Mouse (Mus musculus) spleen, postnatal 4 days (tissue): Measurements from ENCODE around the gene Kif27.
"Not testable (repeated sequence)": the region's sequence is repeated elsewhere in the genome, so short reads cannot be mapped to it uniquely, and the experiment has no call there.

Experiments used
- DNase-seq, 2 experiments: peaks; one replicate each; pipeline ENCODE4 v3.0.0; 2022; ENCODE audit warnings: low spot score in 2 of 2

The Kif27 gene

DNA sequence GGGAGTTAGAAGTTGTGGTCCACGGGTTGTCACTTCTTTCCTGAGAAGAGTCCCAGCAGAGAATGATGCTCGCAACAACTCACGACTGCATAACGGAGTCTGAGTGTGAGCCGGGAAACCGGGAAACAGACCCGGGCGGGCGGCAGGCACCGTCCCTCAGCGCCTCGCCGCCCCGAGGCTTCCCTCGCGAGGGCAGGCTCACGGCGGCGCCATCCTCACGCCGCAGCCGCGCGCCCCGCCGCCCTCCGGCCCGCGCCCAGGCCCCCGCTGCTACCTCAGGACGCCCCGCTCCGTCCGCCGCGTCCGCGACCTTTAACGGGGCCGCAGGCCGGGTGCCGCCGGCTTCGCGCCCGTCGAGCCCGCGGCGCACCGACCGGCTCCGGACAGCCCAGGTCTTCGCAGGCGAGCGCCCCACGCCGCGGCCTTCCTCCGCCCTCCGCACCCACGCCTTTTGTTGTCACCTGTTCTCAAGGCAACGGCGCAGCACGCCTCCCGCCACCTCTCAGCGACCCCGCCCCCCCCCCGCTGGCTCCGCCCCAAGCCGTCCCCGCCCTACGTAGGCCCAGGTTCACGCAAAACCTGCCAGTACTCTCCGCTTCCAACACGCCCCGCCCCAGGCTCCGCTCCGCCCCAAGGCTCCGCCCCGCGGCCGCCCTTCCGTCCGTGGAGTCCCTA lies at the start of gene Kif27:
TSS of gene Kif27 (minus strand) at position 494 of the 675 bp plus-strand sequence.
- DNase-seq = peak; percentile 86 to 92

DNA sequence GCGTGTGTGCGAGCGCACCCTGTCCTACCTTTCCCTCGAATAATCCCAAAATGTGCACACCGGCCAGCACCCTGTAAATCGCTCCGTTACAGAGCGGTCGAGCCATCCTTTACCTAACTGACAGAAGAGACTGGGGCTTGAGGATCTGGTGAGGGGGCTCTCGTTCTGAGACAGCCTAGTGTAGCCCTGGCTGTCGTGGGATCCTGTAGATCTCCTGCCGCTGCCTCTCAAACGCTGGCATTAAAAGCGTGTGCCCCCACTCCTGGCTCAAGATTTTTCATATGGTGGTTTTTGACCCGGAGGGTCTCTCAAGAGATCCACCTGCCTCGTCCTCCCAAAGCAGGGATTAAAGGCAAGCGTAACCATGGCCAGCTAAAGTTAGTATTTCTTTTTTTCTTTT lies 44.3 kb upstream of the Kif27 start, which contains the start of gene Hnrnpk:
TSS of gene Hnrnpk (minus strand) at position 101 of the 400 bp plus-strand sequence.
- DNase-seq = not testable (repeated sequence)

- DNase-seq = no peak
Observed at GRCm38 (mm10) chr13:58402744-58403110, 43.8 kb upstream of the Kif27 start.

GRCm38 (mm10) chr13:58402003-58402743 lies 43.3 kb upstream of the Kif27 start, which contains the start of gene Rmi1:
Gene Rmi1, plus strand, starts transcription at chr13:58402248.
- peak; percentile 97 to 99 for DNase-seq

- peak; percentile 75 to 89 for DNase-seq
Observed at GRCm38 (mm10) chr13:58401135-58402002, 42.4 kb upstream of the Kif27 start.

DNA sequence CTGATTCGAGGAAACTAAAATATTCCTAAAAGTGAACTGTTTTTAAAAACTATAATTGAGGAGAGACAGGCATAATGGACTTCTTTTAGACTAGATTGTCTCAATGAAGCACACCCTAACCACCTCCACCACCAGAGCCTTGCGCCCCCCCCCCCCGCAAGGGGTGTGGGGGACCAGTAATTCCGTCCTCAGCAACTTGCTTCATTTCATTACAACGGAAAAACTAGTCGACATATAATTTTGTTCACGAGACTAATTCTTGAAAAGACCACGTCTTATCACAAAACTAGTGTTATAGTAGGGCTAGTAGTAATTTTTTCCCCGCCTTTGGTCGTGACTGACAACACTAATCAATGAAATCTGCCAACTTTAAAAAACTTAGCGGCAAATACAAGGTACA lies 41.7 kb upstream of the Kif27 start:
- no peak for DNase-seq

DNA sequence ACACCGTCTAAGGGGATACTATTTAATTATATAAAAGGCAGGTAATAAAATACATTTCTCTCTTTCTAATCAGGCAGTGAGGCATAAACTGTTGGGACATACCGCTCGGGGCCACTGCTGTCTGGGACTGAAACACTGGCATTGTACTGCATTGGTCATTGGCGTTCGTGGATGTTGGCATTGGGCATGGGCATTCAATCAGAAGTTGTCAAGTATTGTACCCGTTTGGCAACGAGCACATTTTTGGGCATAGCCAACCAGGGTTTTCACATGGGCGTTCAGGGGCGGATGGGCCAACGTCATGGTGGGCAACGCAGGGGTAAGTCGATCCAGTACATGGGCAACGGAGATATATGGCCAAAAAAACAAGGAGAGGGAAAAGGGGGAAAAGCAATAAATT lies 38.7 kb upstream of the Kif27 start:
- no peak for DNase-seq

DNA sequence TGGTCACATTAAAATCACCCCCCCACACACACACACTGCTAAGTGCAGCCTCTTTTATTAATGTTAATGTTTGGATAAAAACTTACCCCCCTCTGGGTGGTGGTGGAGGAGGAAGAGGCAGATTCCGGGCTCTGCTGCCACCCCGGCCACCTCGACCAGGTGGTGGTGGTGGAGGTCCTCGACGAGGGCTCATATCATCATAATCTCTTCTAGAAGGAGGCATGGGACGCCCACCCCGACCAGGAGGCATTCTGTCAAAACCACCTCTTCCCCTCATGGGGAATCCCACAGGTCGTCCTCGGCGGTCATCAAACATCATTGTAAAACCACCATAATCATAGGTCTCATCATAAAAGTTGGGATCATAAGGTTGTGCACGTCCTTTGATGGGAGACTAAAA lies 35.5 kb upstream of the Kif27 start:
- DNase-seq = not testable (repeated sequence)

- no peak for DNase-seq
Observed at GRCm38 (mm10) chr13:58389324-58389951, 30.5 kb upstream of the Kif27 start.

DNA sequence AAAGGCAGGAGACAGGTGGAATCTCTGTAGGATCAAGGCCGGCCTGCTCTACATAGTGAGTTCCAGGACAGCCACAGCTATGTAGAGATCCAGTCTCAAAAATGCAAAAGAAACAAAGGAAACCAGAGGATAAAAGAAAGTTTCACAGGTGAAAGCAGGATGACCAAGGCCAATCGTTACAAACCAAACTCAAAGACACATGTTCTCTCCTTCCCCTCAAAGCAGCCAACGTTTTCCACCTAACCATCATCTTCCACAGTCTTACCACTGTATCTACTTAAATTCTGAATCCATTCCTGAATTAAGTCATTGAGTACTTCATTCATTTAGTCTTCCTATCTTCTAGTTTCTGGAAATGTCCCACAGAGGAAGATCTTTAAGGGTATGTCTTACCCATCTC lies 29.5 kb upstream of the Kif27 start:
- no peak for DNase-seq

- peak; percentile 72 to 82 for DNase-seq
Observed at GRCm38 (mm10) chr13:58387948-58388347, 29.0 kb upstream of the Kif27 start.

- peak in 1 of 2 experiments; percentile 56 for DNase-seq
Observed at GRCm38 (mm10) chr13:58385547-58385920, 26.6 kb upstream of the Kif27 start.

DNA sequence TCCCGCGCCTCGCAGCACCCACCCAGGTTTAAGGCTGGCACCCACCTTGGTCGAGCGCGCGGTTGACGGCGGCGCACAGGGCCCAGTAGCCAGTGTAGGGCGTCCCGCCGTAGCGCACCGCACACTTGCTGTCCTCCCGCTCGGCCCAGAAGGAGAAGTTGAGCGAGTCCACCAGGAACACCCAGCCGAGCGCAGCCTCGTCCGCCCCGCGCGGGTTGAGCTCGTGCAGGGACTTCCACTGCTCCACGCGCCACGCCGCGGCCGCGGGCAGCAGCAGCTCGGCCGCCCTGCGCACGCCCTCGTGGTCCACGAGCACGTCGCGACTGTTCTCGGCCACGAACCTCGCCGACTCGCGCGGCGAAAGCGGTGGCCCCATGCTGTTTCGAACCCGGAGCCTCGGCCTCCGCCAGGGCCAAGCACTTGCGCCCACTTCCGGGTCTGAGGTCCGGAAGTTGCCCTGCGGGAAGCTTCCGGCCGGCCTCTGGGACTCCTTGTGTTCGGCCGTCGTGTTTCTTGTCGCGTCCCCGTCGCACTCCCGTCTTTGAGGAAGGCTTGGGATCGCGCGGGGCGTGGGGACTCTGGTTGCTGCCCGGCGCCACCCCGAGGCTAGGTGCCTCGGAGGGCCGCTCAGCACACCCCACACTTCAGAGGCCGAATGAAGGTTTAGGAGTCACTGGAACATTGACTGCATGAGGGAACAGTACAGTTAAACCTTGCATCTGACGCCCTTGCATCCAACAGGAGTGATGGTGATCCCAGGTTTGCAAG lies 26.0 kb upstream of the Kif27 start, which contains the start of gene 2210016F16Rik:
TSS of gene 2210016F16Rik (minus strand) at position 447 of the 768 bp plus-strand sequence.
- peak; percentile 61 to 83 for DNase-seq

DNA sequence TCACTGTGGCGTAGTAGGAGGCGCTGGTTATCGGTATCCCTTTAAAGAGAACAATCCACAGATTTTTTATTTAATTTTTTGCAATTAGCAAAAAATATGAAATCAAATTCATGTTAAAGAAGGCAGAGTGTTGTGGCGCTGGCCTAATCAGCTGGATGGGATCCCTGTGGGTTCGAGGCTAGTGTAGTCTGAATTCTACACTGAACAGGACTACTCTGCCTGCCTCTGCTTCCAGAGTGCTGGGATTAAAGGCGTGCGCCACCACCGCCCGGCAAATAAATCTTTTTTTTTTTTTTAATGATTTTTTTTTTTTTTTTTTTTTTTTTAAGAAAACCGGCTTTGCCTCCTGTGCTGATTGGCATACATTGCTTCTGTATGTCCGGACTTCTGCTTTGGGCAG lies 25.4 kb upstream of the Kif27 start:
- no peak for DNase-seq

DNA sequence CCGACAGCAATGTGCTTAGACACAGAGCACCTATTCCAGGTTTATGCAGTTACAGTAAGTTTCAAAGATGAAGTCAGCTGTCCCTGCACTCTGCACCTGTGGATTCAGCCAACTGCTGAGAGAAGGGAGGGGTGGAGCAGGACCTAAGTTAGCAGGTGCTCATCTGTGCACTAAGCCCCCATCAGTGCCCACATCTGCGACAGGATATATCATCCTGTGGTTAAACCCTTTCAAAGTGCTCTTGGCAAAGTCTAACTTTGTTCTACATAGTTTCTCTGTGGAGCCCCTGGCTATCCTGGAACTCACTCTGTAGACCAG lies 14.2 kb upstream of the Kif27 start:
- DNase-seq = no peak

GRCm38 (mm10) chr13:58372278-58373152 lies 13.6 kb upstream of the Kif27 start:
- no peak for DNase-seq

DNA sequence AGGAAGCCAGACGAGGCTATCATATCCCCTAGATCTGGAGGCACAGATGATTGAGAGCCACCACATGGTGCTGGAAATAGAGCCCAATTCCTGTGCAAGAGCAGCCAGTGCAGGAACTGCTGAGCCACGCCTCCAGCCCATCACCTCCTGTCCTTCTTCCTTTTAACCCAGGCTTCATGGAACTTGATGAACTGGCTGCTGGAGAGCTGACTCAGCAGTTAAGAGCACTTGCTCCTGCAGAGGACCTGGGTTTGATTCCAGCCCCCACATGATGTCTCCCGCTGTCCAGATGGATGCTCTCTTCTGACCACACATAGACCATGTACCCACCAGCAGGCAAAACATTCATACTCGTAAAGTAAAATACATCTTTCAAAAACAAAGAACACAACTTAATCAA lies 9.9 kb upstream of the Kif27 start:
- DNase-seq = no peak

DNA sequence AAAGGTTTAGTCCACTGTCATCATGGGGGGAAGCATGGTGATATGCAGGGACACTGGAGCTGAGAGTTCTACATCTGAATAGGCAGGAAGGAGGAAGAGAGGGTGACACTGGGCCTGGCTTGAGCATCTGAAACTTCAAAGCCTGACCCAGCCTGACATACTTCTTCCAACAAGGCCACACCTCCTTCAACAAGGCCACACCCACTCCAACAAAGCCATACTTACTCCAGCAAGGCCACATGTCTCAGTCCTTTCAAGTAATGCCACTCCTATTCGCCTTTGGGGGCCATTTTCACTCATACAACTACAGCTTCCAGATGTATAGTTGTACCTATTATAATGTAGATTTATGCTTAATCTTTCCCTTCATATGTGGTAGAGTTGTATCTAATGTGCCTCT lies 8.7 kb upstream of the Kif27 start:
- DNase-seq = no peak

DNA sequence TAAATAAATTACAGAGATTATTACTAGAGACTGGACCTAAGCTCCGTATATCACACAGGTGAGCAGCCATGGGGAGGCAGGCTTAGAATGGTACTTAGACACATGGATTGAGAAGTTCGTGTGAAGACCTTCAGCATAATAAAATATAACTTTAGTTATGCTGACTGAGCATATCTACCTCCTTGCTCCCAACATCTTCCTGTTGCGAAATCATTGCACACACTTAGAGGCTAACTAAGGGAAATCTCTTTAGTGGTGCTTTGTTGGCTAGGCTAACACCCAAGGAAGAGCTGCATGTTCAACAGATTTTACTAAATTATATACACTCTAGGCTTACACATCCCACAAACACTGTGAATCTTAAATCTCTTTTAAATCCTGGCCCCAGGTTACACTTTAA lies 7.5 kb upstream of the Kif27 start:
- DNase-seq = no peak

GRCm38 (mm10) chr13:58365179-58365578 lies 6.3 kb upstream of the Kif27 start:
- DNase-seq = not testable (repeated sequence)
